Mouse (Mus musculus) embryonic fibroblast, embryonic 13.5 days (primary cell): ENCODE measurements around the gene Tns3. TPM values are rescaled to one million over a fixed set of nuclear protein-coding genes. Genes with fewer than 3 reads are reported as not detected.

Experiments used
- H3K27ac ChIP-seq: 2 replicates; pipeline ENCODE4 v1.5.1; 2012; ENCODE audit warnings: low read length, control low read depth, inconsistent platforms; ENCODE audit not compliant: insufficient read depth
- H3K4me1 ChIP-seq: 2 replicates; pipeline ENCODE4 v1.6.1; 2011; ENCODE audit warnings: low read length; ENCODE audit not compliant: control insufficient read depth, insufficient read depth
- H3K4me3 ChIP-seq: 2 replicates; pipeline ENCODE4 v1.5.1; 2011; ENCODE audit warnings: mild to moderate bottlenecking, control low read depth, low read length; ENCODE audit not compliant: insufficient read depth
- CTCF ChIP-seq: IDR thresholded peaks from 2 replicates; pipeline ENCODE4 v1.5.1; 2011; ENCODE audit warnings: mild to moderate bottlenecking, control low read depth, low read length, moderate library complexity, borderline replicate concordance; ENCODE audit not compliant: insufficient read depth
- POLR2A ChIP-seq: IDR thresholded peaks from 2 replicates; pipeline ENCODE4 v1.6.1; 2011; ENCODE audit warnings: low read depth, mild to moderate bottlenecking, control low read depth, low read length, moderate library complexity
- polyA plus RNA-seq: library from polyadenylated mRNA; stranded (reverse); fragments of >200 nt; gene quantifications from 2 replicates; pipeline ENCODE4 v1.2.4, GENCODE M21; 2011; ENCODE audit warnings: low read depth; ENCODE audit not compliant: missing spikeins, insufficient read length

The Tns3 gene
- polyA plus RNA-seq, 1 experiment, result 96.5 TPM

DNA sequence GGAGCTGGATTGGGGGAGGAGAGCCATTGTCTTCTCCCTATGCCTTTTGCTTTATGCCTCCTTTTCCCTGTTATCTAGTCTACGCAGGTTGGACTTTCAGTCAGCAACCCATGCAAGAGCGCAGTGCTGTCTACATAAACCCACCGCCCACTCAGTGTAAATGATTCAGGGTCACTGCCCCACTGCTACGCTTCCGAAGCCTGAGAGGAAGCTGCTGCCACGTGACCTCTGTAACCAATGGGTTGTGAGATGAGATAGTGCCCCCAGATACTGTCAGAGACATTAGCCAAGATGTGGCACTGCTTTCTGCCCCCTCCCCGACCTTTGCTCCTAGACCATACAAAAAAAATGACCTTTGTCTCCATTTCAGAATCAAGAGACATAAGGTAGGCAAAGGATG is 268.0 kb downstream of the Tns3 start:
- Histone ChIP-seq H3K27ac (no peak overlapping the region), H3K4me3 (no peak overlapping the region), H3K4me1 (no peaks in the 10 kb centered on the region)
- TF ChIP-seq POLR2A (no peak), CTCF (no peak)

DNA sequence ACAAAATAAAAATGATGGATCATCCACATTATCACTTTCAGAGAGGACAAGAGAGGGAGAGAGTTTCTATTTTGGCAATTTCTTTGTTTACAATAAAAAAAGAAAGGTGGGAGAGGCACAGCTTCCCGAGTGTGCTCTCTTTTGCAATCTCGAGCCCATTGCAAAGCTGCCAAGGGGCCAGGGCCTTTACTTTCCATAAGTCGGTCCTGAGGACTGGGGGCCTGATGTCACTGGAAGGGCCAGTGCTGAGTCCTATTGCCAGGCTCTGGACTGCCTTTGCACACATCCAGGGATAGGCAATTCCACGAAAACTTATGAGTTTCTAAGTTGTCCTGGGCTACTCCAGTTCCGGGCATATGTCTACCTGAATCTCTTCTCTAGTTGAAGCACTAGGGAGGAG is 272.8 kb downstream of the Tns3 start:
- H3K27ac ChIP-seq, result no peak overlapping the region
- no peaks in the 10 kb centered on the region for H3K4me1 ChIP-seq
- H3K4me3 ChIP-seq, result no peak overlapping the region
- TF ChIP-seq POLR2A (no peak), CTCF (no peak)

DNA sequence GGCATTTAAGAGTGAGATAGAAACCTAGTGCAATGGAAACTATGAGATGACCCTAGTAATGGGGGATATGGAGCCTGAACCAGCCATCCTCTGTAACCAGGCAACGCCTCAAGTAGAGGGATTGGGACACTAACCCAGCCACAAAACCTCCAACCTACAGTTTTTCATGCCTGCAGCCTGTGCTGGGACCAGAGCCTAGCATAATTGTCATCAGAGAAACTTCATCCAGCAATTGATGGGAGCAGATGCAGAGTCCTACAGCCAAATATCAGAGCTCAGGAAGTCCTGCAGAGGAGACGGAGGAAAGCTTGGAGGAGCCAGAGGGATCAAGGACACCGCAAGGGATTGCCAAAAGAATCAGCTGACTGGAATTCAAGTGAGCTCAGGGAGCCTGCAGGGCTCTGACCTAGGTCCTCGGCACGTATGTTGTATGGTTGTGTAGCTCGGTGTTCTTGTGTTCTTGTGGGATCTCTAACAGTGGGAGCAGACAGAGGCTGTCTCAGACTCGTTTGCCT is 278.4 kb downstream of the Tns3 start:
- Histone ChIP-seq H3K4me1 (no peaks in the 10 kb centered on the region), H3K4me3 (no peak overlapping the region), H3K27ac (no peak overlapping the region)
- TF ChIP-seq POLR2A, result no peak
- no peak for TF ChIP-seq CTCF
